Mouse (Mus musculus): ENCODE results near the gene Higd1b. TPM values are rescaled to one million over a fixed set of nuclear protein-coding genes. Genes with fewer than 3 reads are reported as not detected.

The Higd1b gene
- total RNA-seq (2021): 1 to 10 TPM; 2.0 to 7.4 TPM
- long read RNA-seq, experiment 1, partial matches to known transcripts: 0 of 2 reads
- long read RNA-seq, experiment 1, other reads (novel, unspliced or antisense): 2 of 2 reads
- long read RNA-seq, experiment 2, partial matches to known transcripts: 1 of 3 reads
- long read RNA-seq, experiment 2, other reads (novel, unspliced or antisense): 1 of 3 reads

DNA sequence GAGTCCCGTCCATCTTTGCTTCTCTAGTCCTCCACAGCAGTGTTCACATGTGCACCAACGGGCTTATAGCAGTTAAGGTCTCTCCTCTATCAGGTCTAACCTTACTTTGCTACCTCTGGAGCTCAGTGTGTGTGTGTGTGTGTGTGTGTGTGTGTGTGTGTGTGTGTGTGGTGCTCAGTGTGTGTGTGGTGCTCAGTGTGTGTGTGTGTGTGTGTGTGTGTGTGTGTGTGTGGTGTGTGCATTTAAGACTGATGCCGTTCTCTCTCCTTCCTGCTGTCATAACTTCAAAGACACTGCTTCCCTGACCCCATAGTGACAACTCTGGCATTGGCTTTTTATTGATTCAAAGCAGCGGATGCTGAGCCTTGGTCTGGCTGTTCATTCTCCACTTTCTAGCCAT lies at the start of gene Higd1b:
TSS of gene Higd1b (plus strand) at position 301 of the 400 bp plus-strand sequence.
- no peak for DNase-seq (ENCODE audit: low spot score in 2 of 2)

- no peak for DNase-seq (ENCODE audit: low spot score in 2 of 2)
Observed at GRCm38 (mm10) chr11:102787688-102788177, 47.9 kb upstream of the Higd1b start.

DNA sequence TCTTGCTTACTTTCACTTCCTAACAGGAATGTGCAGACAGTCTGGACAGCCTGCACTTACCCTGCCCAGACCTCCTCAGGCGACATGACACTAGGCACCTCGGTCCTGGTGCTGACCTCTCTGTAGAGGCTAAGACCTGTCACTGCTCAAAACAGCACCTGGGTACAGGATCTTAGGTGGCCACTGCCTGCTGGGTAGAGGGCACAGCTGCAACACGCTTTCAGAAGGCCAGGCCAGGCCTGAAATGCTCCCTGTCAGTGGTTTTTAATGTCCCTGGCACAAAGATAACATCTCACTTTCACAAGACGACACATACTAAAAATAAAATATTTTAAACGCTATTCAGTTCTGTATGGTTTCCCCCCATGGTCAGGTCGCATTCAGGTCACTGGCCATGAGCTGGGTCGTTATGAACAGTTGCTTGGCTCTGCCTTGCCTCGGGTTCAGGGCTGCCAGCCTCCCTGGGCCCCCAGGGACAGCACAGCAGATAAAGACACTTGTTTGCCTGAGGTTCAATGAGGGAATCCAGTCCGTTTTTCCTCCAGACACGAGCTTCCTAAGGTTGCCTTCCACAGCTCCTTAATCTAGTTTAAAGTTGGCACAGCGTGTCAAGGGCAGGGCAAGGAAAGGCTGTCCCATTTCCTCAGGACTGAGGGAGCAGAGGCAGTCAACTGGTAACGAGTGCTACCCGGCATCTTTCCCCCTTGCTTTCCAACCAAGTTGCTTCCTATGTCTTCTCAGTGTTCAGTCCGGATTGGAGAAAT lies 43.8 kb upstream of the Higd1b start:
- no peak for DNase-seq (ENCODE audit: low spot score in 2 of 2)

DNA sequence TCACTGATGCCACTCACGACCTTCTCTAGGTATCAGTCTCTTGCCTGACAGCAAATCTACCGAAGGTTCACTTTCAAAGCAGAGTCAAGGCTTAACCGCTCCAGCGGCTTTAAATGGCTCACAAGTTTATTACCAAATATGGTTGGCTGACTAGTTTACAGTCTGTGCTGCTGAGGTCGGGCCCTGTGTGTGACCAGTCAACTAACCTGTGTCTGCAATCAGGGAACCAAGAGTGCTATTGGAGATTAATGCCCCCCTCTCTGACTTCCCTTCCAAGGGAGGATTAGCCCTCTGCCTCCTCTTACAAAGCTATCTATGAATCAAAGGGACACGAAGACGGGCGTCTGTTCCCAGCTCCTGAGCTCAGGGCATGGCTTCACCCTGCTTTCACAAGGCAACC lies 41.5 kb upstream of the Higd1b start:
- no peak for DNase-seq (ENCODE audit: low spot score in 2 of 2)

DNA sequence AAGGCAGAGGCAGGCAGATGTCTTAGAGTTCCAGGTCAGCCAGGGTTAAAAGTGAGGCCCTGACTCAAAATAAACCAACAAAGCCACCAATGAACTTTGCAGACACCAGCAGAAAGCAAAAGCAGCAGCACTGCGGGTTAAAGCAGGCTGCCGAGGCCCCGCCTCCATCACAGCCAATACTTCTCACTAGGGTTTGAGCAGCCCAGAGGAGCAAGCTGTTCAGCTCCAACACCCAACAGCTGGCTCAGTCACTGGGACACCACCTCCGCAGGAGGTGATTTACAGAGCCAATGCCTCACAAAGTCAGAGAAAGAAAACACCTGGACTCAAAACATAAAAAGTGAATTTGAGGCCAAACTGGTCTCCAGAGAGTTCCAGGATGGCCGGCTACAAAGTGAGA lies 32.2 kb upstream of the Higd1b start:
- no peak for DNase-seq (ENCODE audit: low spot score in 2 of 2)

DNA sequence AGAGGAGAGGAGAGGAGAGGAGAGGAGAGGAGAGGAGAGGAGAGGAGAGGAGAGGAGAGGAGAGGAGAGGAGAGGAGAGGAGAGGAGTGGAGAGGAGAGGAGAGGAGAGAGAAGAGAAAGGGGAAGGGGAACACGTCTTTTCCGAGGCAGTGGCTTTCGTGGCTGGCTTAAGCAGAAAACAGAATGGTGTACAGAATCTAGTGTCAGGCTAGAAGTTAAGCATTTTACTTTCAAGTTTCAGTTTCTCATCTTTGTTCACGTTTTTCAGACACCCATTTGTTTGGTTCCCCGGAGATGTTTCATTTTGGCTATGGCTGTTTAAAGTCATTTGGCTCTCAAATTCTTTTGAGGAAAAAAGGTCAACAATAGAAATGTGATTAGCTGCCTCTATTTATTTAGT lies 27.4 kb upstream of the Higd1b start:
- DNase-seq (ENCODE audit: low spot score in 2 of 2): no peak

GRCm38 (mm10) chr11:102810721-102811485 lies 24.7 kb upstream of the Higd1b start:
- DNase-seq (ENCODE audit: low spot score in 2 of 2): no peak

DNA sequence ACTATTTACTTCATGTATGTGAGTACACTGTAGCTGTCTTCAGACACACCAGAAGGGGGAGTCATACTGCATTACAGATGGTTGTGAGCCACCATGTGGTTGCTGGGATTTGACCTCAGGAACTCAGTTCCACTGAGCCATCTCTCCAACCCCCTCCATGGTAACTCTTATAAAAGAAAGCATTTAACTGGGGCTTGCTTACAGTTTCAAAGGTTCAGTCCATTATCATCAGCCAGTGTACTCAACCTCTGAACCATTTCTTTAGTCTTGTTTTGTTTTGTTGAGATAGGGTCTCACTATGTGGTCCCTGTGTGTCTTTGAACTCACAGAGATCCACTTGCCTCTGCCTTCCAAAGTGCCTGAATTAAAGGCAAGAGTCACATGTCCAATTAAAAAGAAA lies 20.8 kb upstream of the Higd1b start:
- no peak for DNase-seq (ENCODE audit: low spot score in 2 of 2)

GRCm38 (mm10) chr11:102818121-102819020 lies 17.3 kb upstream of the Higd1b start:
- DNase-seq (ENCODE audit: low spot score in 2 of 2): no peak

DNA sequence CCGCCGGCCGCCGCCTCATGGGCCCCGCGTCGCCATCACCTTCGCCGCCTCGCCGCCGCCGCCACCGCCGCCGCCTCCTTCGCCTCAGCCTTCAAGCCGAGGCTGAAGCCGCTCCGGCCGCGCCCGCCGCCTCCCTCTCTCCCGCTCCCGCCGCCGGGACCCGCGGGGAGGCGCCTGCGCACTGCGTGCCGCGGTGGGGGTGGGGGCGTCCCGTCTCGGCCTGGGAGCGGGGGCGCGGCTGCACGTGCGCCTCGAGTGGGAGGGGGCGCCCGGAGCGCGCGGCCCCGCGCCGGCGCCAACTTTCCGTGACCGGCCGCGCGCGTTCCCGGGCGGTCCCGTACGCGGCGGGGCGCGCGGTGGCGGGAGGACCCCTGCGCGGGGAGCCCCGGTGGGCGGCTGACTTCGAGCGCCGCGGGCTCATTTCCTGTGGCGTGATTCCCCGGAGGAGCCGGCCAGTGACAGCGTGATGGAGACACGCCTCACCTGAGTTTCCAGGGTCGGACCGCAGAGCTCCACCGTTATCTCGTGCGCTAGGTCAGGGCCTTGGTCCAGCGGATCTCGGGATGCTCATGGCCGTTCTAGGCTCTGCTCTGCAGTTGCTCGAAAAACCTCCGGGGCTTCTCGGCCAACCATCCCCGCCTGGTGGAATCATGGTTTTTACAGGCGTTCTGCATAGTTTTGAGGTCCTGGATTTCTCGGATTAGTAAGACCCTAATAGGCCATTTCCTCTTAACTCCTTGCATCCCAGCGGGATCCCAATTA lies 16.4 kb upstream of the Higd1b start, which contains the start of gene Gjc1:
TSS of gene Gjc1 (minus strand) at position 680 of the 762 bp plus-strand sequence.
- peak in 1 of 2 experiments; percentile 11 for DNase-seq (ENCODE audit: low spot score in 2 of 2)

DNA sequence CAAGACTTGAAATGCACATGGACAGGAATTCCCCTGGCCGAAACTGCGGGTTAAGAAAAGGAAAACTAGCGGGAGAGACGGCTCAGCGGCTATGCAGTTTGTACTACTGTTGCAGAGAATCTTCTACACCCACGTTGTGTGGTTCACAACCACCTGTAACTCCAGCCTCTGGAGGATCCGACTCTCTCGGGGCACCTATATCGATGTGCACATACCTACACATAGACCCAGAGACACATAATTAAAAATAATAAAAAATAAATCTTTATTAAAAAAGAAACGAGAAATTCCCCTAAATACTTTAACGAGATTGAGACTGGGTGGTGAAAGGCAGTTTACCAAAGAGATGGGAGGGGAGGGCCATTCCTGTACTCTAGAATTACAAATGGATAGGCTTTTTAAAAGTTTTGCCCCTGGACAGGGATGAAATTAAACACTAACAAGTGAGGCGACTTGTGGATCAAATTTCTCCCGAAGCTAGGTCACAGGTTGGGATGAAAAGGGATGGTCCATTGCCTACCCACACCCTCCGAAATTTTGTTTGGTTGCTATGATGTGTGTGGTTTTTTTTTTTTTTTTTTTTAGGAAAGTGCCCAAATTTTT lies 15.8 kb upstream of the Higd1b start:
- DNase-seq (ENCODE audit: low spot score in 2 of 2): no peak

DNA sequence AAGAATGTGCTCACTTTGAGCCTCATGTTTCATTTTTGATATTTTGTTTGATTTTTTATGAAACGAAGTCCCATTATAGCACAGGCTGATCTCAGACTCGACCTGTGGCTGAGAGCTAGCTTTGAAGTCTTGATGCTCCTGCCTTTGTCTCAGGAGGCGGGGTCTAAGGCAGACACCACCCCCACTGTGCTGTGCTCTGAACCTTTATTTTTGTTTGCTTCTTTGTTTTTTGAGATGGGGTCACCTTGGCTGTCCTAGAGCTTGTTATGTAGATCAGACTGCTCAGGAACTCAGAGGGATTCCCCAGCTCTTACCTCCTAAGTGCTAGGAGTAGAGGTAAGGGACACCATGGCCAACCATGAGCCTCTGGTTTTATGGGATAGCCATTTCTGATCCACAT lies 15.2 kb upstream of the Higd1b start:
- DNase-seq (ENCODE audit: low spot score in 2 of 2): no peak

- no peak for DNase-seq (ENCODE audit: low spot score in 2 of 2)
Observed at GRCm38 (mm10) chr11:102821231-102821630, 14.4 kb upstream of the Higd1b start.

GRCm38 (mm10) chr11:102826476-102826875 lies 9.2 kb upstream of the Higd1b start:
- DNase-seq (ENCODE audit: low spot score in 2 of 2): no peak

GRCm38 (mm10) chr11:102827097-102827496 lies 8.6 kb upstream of the Higd1b start:
- DNase-seq (ENCODE audit: low spot score in 2 of 2): no peak

DNA sequence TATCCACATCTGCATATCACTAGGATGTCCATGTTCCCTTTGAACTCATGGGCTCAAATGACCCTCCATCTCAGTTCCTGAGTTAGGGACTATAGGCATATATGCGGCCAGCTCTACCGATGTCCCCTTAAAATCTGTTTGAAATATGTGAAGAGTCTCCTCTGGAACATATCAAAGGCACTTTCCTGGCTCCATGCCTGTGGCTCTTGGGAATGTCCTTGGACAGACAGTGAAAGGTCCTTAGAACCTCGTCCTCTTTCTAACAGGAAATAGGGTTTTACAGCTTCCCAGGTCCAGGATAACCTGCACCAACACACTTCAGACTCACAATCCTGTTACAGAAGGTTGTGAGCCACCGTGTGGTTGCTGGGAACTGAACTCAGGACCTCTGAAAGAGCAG lies 5.4 kb upstream of the Higd1b start:
- no peak for DNase-seq (ENCODE audit: low spot score in 2 of 2)

- no peak for DNase-seq (ENCODE audit: low spot score in 2 of 2)
Observed at GRCm38 (mm10) chr11:102832700-102833297, 2.9 kb upstream of the Higd1b start.

DNA sequence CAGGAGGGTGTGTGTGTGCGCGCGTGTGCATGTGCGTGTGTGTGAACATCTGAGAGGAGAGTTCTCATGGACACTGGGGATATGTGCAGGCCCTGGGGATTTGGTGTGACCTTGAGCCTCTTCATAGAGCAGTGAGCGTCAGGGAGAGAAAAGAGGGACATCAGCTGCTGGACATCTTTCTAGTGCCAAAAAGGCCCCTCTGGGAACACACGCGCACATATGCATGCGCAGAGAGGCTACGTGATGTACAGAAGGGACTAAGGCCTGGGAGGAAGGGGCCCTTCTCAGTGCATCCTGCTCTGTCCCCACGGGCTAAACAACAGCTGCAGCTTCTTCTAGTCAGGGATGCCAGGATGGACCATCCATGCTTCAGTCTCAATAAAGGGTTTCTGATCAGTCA lies 1.4 kb upstream of the Higd1b start:
- no peak for DNase-seq (ENCODE audit: low spot score in 2 of 2)

GRCm38 (mm10) chr11:102836146-102836545 lies 497 bp downstream of the Higd1b start:
- DNase-seq (ENCODE audit: low spot score in 2 of 2): no peak
